Mouse (Mus musculus): ENCODE data around the gene Plpp3.

Gene Plpp3

DNA sequence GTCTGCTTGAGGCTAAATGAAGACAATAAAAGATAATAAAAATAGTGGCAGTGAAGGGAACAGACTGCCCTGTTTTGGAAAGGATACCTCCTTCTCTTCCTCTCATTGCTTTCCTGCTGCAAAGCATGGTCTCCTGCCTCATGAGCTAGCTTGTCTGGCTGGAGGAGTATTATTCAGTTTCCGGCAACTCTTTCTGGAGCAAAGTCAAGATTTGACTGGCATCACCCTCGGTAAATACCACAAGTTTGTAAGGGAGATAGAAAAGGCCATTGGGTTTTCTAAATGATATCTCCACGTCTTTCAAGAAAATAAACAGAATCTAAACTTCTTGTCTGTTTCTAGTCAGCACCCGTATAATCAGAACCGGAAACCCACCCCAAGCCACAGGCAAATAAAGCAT lies 34.4 kb downstream of the Plpp3 start:
- DNase-seq = no peak

DNA sequence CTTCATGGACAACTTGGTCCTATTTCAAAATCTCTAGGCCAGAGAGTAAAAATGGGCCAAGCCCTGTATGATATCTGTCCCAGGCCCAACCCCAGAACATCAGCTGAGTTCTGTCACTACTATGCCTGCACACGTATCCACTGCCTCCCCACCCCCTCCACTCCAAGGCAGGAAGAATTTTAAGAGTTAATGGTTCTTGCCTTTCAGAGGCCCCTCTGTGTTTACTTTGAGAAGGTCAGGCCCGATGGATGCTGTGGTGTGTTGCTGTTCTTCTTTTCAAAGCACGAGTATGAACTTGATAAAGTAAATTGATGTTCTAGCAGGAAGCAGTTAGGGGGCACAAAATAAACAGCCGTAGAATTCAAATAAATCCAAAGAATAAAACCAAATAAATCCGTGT lies 35.5 kb downstream of the Plpp3 start:
- DNase-seq = no peak

DNA sequence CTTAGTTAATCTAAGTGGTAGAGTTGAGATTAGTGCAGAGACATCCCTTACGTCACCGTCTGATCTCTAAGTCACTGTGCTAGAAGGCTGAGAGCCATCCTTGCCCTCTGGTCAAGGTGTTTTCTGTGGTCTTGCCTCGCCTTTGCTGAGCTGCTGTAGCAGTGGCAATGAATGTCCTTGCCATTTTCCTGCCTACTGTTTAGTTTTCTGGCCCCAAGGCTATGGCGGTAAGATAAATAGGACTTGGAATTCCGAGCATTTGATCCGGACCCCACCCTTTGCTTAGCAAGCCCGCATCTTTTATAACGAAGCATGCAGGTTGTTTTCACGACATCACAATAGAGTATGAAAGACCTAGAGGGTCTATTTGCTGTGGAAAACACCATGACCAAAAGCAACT lies 38.1 kb downstream of the Plpp3 start:
- no peak for DNase-seq

DNA sequence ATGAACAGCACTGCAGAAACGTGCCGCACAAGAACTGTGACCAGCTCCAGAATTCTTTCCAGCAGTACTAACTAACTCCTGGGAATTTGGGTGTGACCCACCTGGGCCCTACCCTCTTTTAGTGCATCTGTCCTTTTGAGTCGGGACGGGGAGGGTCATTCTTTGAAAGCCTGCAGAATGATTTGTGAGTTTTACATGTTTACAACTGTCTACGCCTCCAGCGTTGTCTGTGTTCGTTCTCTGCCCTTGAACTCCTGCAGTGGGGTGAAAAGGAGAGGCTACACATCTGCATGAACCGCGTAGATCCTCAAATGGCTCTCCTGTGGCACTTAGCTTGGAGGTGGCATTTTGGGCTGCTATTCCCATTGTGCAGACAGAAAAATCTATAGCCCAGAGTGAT lies 39.0 kb downstream of the Plpp3 start:
- no peak for DNase-seq

DNA sequence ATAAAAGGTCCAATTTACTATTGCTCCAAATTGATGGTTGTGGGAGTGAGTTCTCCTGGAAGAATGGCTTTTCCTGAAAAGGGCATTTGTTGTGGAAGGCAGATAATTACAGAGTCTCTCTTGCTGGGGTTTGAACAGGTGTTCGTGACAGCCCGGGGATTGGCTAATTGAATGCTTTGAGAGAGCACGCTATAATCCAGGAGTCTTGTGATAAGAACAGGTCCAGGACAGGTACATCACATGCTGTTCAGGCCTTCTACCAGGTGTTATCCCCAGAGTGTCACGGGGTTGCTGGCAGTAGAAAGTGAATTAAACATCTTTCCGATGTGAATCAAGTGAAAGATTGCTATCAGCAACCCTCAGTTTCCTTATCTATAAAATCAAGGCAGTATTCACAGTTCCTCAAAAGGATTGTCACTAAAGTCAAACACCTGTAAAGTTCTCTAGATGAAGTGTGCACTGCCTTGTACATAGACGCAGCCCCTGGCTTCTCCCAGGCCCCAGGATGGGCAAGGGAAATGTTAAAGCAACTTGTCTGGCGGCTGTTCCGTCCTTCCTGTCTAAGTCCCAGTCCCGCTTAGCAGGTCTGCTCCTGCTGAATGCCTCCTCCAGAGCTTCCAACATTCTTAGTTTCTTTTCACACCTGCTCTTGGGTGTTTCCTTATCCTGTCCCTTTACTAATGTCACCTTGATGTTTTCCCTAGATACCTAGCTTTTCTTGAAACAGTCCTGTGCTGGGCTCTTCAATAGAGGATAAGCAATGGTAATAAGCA lies 40.0 kb downstream of the Plpp3 start:
- DNase-seq = no peak

DNA sequence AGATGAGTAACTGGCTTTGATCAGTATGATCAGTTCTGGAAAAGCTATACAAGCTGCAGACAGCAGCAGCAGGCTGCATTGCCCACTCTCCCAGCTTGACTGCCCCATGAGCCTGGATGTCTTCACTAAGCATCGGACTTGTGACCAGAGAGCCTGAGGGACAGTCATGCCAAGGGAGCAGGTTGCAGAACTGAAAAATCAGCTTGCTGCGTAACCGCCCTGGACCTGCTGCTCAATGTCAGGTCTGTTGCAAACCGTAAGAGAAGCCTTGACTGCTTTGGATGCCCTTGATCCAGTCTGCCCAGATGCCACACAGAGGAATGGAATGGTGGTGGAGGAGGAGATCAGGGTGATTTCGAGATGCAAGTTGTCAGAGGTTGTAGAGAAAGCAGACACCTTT lies 41.5 kb downstream of the Plpp3 start:
- DNase-seq = no peak

DNA sequence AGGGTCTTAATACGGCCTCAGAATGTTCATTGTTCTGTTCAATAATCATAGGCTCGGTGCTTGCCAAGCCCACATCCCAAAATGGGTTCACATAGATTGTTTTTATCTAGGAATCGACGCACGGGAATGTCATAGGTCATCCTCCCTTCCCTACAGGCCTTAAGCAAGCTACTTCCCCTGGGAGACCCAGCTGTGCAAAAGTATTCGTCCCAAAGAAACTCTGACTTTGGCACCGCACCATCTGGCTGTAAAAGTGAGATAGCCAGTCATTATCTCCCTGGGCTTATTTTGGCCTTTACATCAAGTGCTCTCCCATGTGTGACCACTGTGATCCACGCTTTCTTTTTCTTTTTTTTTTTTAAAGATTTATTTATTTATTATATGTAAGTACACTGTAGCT lies 42.2 kb downstream of the Plpp3 start:
- DNase-seq = peak in 1 of 2 experiments; percentile 42

DNA sequence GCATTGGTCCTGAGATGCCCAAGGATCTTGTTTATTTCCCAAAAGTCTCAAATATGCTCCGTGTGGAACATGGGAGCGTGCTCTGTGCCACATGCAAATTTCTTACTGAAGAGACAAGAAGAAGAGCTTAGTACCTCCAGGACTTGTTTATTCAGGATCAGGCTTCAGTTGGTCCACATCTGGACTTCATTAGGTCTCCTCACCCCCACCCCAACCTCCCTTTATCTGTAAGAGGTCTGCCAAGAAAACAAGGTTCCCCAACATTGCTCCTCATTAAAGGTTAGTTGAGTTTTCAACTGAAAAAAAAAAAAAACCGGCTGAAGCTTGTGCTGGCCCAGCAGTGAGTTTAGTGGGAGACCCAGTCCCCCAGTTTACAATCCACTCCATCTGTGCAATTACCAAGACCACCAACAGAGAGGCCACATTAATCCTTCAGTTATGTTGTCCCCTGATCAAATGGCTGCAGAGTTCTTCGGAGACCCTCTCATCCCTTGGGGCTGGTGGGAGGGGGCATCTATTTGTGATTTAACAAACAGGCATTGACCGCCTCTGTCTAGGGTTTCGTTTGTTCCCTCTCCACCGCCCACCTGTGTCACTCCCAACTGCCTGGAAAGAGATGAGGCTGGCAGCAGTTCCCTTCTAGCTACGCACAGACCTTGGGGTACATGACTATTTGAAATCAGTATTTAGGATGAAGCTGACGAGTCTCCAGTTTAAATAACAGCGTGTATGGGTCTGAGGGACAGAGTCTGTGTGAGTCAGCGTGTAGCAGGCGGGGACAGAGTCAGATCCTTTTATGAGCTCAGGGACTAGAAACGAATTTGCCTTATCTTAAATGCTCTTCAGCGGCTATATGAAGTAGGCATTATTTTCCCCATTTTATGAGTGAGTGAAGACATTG lies 43.7 kb downstream of the Plpp3 start:
- DNase-seq = peak in 1 of 2 experiments; percentile 36

DNA sequence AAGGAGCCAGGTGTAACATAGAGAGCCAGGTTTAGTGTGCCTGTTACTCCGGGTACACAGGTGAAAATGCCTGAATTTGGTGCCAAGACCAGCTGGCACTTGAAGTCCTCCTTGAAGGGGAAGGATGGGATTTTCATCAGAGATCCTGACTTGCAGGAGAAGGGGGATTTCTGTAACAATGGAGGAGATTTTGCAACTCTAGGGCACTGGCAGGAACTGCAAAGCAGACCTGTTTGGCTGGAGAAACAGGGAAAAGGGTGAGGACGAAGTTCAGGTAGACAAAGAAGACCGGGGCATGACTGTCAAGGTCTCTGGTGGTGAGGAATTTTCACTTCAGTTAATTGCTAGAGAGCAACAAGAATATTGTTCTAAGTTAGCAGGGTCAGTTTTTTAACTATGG lies 45.3 kb downstream of the Plpp3 start:
- DNase-seq = peak in 1 of 2 experiments; percentile 38

DNA sequence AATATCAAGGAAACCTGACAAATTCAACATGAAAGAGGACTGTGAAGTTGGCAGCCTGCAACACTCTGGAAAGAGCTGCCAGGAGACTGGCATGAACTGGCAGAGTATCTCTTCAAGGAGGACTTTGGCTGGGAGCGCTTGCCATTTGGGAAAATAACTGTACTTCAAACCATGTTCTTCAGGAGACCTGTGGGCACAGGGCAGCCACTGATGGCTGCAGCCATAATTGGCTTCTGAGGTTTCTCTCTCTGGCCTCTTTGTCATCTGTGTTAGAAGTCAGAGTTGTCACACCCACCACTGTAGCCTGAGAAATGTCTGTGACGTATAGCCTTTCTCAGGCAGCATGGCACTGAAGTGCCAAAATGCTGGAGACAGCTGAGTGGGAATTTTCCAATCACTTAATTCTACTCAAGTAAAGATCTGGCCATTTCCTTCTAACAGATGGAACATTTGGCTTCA lies 46.2 kb downstream of the Plpp3 start:
- peak; percentile 44 to 49 for DNase-seq

DNA sequence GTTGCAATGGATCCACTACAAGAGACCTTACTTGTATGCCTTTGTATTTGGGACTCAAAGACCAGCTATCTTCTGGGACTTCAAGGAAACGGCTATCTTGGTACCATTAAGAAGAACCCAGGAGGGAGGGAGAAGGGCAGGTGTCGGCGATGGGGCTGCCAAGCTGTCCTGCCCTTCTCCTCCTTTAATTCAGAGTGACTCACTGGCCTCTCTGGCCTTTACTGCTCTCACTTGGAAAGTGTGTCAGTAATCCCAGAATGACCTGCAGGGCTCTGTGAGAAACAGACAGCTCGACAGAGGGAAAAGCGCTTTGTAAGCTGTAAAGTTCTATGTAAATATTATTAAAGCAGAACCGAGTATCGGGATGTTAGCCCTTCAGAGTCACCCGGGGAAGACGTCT lies 46.9 kb downstream of the Plpp3 start:
- DNase-seq = no peak

DNA sequence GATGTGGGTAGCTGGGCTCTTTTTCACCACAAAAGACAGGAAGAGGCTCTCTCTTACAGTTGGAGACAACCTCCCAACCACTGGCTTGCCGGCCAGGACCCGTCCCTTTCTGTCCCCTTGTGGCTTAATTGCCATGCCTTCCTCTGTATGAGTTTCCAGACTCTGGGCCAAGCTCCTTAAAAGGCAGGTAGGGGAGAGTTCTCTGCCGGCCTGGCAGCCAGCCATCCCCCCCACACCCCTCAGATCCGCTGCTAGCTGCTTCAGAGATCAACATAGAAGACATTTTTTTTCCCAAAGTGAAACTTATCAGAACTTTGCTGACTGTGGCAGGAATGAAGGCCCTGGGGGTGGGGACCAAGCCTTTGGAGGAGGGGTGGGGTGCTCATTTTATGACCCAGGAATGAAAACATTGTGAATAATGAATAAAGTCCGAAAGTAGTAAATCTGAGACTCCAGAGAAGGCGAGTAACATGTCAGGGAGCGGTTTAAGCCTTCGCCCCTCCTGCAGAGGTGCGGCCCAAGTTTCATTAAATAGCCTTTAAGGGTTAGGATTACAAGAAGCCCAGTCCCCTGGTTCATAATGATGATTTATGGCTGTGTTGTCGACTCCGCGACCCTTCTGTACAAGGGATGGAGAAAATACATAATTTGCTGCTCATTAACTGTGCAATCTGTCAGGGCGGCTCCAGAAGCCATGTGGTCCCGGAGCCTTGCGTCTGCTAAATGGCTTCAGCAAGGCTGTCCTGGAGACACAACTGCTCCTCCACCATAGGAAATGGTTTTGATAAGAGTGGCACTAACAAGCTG lies 48.1 kb downstream of the Plpp3 start:
- DNase-seq = peak; percentile 84 to 92

DNA sequence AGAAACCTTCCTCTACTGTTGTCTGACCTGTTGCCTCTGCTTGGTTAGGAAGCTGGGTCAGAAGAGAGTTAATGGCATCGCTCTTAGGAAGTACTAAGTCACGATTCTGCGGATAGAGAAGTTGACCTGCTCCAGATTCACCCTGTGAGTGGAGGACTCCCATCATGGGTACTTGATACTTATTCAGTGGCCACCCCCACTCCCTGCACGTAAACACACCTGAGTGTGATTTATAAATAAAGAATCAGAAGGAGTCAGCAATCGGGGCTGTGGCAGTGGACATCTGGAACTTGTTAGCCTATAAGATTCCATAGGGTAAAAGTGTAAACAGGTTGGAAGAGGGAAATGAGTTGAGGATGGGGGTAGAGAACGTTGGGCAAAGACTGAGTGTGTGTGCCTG lies 49.0 kb downstream of the Plpp3 start:
- DNase-seq = no peak

DNA sequence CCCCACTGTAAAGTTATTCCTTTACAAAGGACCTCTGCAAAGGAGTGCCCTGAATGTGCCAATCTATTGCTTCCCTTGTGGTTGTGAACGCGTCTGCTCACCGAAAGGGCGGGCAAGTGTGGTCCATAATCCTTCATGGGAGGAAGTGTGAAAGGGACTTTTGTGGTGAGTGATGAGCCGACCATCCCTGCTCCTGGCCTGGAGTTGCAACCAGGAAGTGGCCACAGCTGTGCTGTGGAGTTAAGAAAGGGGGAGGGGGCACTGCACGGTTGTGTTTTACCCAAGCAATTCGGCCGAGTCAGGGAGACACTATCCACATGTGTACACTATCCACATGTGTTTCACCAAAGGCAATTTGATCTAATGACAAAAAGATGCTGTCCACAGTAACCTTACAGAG lies 49.8 kb downstream of the Plpp3 start:
- DNase-seq = no peak

DNA sequence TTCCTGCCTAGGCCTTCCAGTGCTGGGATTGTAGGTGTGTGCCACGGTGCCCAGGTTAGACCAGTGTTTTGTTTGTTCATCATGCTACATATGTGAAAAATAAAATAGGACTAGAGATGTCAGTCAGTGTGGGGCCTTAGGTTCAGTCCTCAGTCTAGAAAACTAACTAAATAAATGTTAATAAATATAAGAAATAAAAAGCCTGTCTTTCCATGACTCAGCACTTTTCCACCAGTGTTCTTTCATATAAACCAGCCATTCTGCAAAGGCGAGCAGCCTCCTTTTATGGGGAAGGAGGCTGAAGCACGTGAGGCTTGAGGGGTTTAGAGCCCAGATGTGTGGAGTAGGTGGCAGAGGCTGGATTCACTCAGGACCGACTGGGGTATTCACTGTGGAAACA lies 50.5 kb downstream of the Plpp3 start:
- DNase-seq = no peak

DNA sequence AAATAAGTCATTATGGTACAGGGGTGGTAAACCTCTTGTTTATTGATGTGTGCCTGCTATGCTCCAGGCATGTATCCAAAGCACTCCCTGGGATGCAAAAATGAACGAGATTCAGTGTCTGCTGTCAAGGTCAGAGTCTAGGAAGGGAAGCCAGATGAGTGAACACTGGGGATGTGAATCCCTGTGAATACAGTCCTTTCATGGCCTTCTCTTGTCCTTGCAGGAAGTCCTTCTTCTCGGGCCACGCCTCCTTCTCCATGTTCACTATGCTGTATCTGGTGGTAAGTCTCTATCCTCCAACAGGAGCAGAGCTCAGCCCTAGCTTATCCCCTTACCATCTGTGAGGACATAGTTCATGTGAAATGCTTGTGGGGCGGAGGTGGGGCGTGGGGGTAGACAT lies 51.8 kb downstream of the Plpp3 start:
- DNase-seq = no peak

DNA sequence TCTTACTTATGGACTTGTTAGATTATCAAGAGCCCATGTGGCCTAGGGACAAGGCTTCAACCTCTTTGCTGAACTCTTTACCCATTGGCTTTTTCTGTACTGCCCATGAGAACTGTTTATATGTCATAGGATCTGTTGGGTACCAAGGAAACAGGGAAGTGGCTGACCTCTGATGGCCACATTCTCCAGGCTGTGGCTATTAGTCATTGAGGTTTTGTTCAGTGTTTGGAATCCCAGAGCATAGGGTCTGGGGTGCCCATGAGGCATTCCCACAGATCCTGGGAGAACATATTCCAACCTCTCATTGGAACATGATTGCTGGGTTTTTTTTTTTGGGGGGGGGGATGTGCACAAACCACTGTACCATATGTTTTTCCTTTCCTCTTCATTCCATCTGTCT lies 56.2 kb downstream of the Plpp3 start:
- DNase-seq = no peak

DNA sequence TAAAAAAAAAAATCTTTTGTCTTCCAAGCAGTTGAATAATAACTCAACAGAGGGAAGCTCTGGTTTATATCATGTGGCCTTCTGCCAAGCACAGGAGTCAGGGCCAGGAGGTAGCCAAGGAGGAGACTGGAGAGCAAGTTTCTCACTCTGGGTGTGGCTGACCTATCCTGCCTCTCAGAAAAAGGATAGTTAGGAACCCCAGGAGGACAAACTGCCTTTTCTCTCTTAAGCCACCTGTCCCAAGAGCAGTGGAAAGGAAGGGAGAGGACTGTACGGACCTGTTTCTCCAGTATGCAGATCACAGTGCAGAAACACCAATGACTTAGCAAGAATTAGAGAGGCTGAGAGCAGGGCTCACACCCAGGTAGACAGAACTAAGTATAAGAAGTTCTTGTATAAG lies 57.3 kb downstream of the Plpp3 start:
- DNase-seq = peak; percentile 77 to 80

DNA sequence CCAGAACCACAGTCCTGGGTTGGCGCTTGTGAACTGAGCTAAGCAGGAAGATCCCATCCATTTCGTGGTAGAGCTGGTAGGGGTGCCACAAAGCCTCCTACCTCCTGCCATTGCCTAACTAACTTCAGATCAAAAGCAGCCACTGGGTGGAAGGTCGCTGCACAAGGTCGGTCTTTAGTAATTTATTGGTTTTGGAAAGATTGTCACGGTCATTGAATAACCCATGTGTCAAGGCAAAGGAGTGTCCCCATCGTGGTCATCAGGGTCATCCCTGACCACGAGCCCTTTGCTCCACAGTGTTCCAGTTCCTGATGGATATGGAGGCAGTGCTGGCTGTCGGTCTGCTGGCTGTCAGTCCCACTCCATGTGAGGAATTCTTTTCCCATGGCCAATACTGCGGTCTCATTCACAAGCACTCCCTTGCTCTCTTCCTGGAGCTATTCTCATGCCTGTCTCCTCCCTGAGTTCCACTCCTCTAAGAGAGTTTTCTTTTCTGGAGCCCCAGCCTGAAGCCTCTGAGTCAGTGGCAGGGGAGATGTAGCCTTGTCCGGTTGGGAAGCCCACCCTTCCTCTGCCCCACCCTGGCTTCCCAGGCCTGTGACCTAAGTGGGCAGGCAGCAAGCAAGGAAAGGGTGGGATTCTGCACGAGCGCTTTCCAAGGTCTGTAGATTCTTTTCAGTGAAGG lies 58.7 kb downstream of the Plpp3 start:
- DNase-seq = peak; percentile 45 to 74

DNA sequence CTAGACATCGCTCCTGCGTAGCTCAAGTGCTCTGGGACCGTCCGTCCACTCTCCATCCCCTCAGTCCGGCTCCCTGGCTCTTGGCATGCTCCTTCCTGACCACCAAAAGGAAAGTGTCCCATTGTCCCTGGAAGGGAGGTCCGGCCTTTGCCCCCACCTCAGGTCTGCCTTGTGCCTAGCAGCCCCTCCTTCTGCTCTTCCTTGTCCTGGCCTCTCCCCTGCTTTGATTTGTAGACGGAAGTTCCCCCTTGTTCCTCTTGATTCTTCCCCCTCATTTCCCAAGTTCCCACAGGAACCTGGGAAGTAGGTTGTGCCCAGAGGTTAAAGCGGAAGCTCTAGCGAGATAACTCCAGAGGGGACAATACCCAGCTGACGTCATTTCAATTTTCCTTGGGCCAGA lies 61.1 kb downstream of the Plpp3 start:
- DNase-seq = peak; percentile 30 to 80

DNA sequence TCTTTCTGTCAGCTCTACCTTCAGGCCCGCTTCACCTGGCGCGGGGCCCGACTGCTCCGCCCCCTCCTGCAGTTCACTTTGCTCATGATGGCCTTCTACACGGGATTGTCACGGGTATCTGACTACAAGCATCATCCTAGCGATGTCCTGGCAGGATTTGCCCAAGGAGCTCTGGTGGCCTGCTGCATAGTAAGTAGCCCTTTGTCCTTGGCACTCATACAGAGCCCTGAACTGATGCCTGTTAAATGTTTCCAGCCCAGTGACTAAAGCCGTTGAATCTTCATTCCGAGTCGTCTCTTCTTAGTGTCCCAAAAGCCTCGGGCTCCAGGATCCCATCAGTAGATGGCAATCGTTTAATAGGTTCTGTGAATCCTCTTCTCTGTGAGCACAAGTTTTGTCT lies 62.2 kb downstream of the Plpp3 start:
- DNase-seq = peak in 1 of 2 experiments; percentile 56

DNA sequence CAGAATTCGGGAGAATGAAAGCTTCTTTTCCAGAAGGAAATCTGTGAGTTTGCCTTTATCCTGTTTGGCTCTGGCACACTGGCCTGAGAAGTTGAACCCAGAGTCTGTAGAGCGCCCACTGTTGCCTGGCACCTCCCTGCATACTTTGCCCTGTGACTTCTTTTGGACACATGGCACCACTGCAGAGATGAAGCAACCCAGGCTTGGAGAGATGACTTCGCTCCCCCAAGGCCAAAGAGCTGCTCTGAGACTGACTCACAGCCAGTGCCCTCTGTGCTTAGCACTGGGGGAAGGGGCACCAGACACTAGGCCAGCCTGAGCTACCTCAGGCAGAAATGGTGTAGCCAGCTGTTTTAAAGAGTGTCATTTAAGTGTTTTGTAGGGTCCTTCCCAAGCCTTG lies 63.7 kb downstream of the Plpp3 start:
- DNase-seq = peak; percentile 18 to 69
